ENCODE assay signal across 8 mouse cellular contexts in the genomic region with DNA sequence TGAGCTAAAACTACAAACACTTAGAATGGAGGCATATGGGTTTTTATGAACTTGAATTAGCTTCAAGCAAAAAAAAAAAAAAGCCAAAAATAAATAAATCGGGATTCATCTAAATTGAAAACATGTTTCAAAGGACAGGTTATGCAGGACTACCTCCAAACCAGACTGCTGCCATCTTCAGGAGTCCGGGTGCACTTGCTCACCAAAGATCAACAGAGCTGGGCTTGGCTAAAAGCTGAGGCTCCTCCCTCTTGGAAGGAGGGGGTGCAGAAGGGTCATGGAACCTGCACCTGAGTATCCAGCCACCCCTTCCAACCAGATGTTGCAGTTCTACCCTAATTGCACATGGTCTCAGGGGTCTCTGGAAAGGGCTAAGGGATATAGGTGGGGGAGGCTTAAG. TPM values are rescaled to one million over a fixed set of nuclear protein-coding genes. Genes with fewer than 3 reads are reported as not detected.
DNase-seq lines count a peak whose midpoint lies in the region; ATAC-seq and TF ChIP-seq lines count a peak whose summit lies in the region.

No protein-coding gene starts in this region.

- no peaks in the 10 kb centered on the region for H3K9me3 ChIP-seq in ES-Bruce4 (replicated peaks; ENCODE audit: control insufficient read depth, insufficient read depth, low read length, poor library complexity, severe bottlenecking)
- no peaks in the 10 kb centered on the region for H3K9me3 ChIP-seq in midbrain, embryonic 13.5 days
- H3K9me3 ChIP-seq in forebrain, embryonic 10.5 days = no peaks in the 10 kb centered on the region

- H3K27ac ChIP-seq in ES-Bruce4 (ENCODE audit: insufficient read depth, low read length) = no peak overlapping the region
- no peak overlapping the region for H3K27ac ChIP-seq in midbrain, embryonic 13.5 days
- H3K27ac ChIP-seq in forebrain, embryonic 10.5 days = no peak overlapping the region

- WGBS in midbrain, embryonic 13.5 days = 17% methylated on average over 2 of the region's 2 CpGs
- 23% methylated on average over 2 of the region's 2 CpGs for WGBS in forebrain, embryonic 10.5 days

- DNase-seq in heart, postnatal 4 days = peak; percentile 38
- DNase-seq in heart, postnatal 36 days = no peak
- DNase-seq in cerebellum, adult 9-10 months = peak; percentile 66
- peak; percentile 46 to 50 for DNase-seq in lung, postnatal 4 days
- no peak for DNase-seq in urinary bladder, postnatal 25 days (ENCODE audit: low spot score)
- DNase-seq in forebrain, embryonic 10.5 days (ENCODE audit: extremely low spot score, low spot score) = no peak

- TF ChIP-seq EP300 in ES-Bruce4 (IDR thresholded peaks at IDR 0.05; ENCODE audit: insufficient read depth, low read depth, low read length) = no peak

- H3K36me3 ChIP-seq in ES-Bruce4 (ENCODE audit: control insufficient read depth, insufficient read depth, low read length, poor library complexity, severe bottlenecking) = no peaks in the 10 kb centered on the region
- no peaks in the 10 kb centered on the region for H3K36me3 ChIP-seq in midbrain, embryonic 13.5 days
- H3K36me3 ChIP-seq in forebrain, embryonic 10.5 days (replicated peaks) = no peaks in the 10 kb centered on the region

- H3K4me2 ChIP-seq in midbrain, embryonic 13.5 days (replicated peaks) = no peak overlapping the region

- H3K9ac ChIP-seq in ES-Bruce4 (ENCODE audit: low read depth, poor library complexity, severe bottlenecking) = no peak overlapping the region
- no peak overlapping the region for H3K9ac ChIP-seq in midbrain, embryonic 13.5 days (replicated peaks)

- H3K4me3 ChIP-seq in ES-Bruce4 (ENCODE audit: low read depth, low read length) = no peak overlapping the region
- no peak overlapping the region for H3K4me3 ChIP-seq in midbrain, embryonic 13.5 days (replicated peaks)
- H3K4me3 ChIP-seq in forebrain, embryonic 10.5 days = no peak overlapping the region

- no peak for TF ChIP-seq POLR2A in ES-Bruce4 (IDR thresholded peaks at IDR 0.05; ENCODE audit: insufficient read depth, low read length)

- no peak for ATAC-seq in midbrain, embryonic 13.5 days

- peak; percentile 52 for TF ChIP-seq CTCF in ES-Bruce4 (IDR thresholded peaks at IDR 0.05; ENCODE audit: low read depth, low read length)

- intact Hi-C loops in heart, postnatal 36 days (cut with DNase I) = no loop called here

- H3K27me3 ChIP-seq in ES-Bruce4 (ENCODE audit: control insufficient read depth, insufficient read depth, low read length, poor library complexity, severe bottlenecking) = no peaks in the 10 kb centered on the region
- peaks cover 16% of the 10 kb centered on the region for H3K27me3 ChIP-seq in midbrain, embryonic 13.5 days
- H3K27me3 ChIP-seq in forebrain, embryonic 10.5 days (ENCODE audit: poor library complexity, severe bottlenecking) = peaks cover 14% of the 10 kb centered on the region

- H3K4me1 ChIP-seq in ES-Bruce4 (ENCODE audit: control insufficient read depth, insufficient read depth, low read length) = no peaks in the 10 kb centered on the region
- peaks cover 9% of the 10 kb centered on the region; the same call in 1 of the 2 replicates for H3K4me1 ChIP-seq in midbrain, embryonic 13.5 days (replicated peaks)
- H3K4me1 ChIP-seq in forebrain, embryonic 10.5 days = peaks cover 20% of the 10 kb centered on the region

RNA-seq across cellular contexts. Expression of a gene that starts 3.3 kb away (rescaled TPM):
- 10 to 100 TPM; 28.5 to 30.9 TPM for total RNA-seq in heart, postnatal 4 days (2021)
- total RNA-seq in heart, postnatal 36 days (2021) = 10 to 100 TPM; 28.6 to 36.5 TPM
- polyA plus RNA-seq in ES-Bruce4 (2011; ENCODE audit: insufficient read depth, insufficient read length, low read depth, missing spikeins) = 21.0 and 21.1 TPM in 2 replicates
- 5.1 and 5.5 TPM in 2 replicates for polyA plus RNA-seq in midbrain, embryonic 13.5 days (2015; fragmentation: Nextera tagmentation; extraction: Ambion mirVana)
- 3.4 and 3.7 TPM in 2 replicates for polyA plus RNA-seq in forebrain, embryonic 10.5 days (2016; fragmentation: Nextera tagmentation; extraction: Ambion mirVana)

Comparison
In these comparisons a context has a peak if more than half of its experiments do, and no peak if none do; other contexts are left out.
1. DNase-seq: peak in heart, postnatal 4 days (single experiment), cerebellum, adult 9-10 months (single experiment) and lung, postnatal 4 days (2 of 2); none in heart, postnatal 36 days (0 of 2), urinary bladder, postnatal 25 days (single experiment) and forebrain, embryonic 10.5 days (single experiment).